Mouse (Mus musculus): ENCODE measurements around the gene Elmo1. TPM values are rescaled to one million over a fixed set of nuclear protein-coding genes. Genes with fewer than 3 reads are reported as not detected.

Elmo1 gene
- total RNA-seq, 2 experiments from 2014 or later: 27.4 to 27.9 TPM

GRCm38 (mm10) chr13:20467381-20467780, 377.0 kb downstream of the Elmo1 start:
- TF ChIP-seq CTCF (conservative IDR thresholded peaks at IDR 0.05): no peak
- Histone ChIP-seq H3K27ac (no peak overlapping the region), H3K4me3 (no peak overlapping the region)
- no peak for DNase-seq (ENCODE audit: low spot score in 2 of 2)

DNA sequence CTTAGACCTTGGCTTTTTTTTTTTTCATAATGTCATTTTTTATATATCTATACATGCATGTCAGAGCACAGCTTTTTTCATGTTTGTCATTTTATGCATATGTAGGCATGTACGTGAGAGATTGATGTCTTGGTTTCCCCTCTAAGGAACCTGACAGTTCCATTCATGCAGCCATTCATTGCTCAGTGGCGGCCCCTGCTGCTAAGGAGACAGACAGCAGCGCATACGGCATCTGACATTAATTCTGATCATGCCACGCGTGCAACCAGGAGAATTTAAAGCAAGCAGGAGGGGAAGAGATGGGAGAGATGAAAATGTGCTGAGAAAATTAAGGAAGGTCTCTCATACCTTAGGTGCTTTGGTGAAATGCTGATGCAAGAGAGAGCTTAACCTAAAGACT, 381.3 kb downstream of the Elmo1 start:
- peak; percentile 93 for TF ChIP-seq CTCF (conservative IDR thresholded peaks at IDR 0.05)
- DNase-seq (ENCODE audit: low spot score in 2 of 2): peak; percentile 74 to 84
- Histone ChIP-seq H3K27ac (peak overlapping the region; percentile 20; the same call in 1 of the 2 replicates), H3K4me3 (peak overlapping the region; percentile 63)

GRCm38 (mm10) chr13:20472301-20472831, 382.0 kb downstream of the Elmo1 start:
- DNase-seq (ENCODE audit: low spot score in 2 of 2): peak; percentile 36 to 63
- peak overlapping the region; percentile 63 for H3K4me3 ChIP-seq
- TF ChIP-seq CTCF (conservative IDR thresholded peaks at IDR 0.05): no peak
- H3K27ac ChIP-seq: peak overlapping the region; percentile 54; the same call in 1 of the 2 replicates

GRCm38 (mm10) chr13:20472891-20473539, 382.6 kb downstream of the Elmo1 start:
- peak overlapping the region; percentile 54 for H3K27ac ChIP-seq
- TF ChIP-seq CTCF (conservative IDR thresholded peaks at IDR 0.05): no peak
- DNase-seq (ENCODE audit: low spot score in 2 of 2): peak; percentile 50 to 58

DNA sequence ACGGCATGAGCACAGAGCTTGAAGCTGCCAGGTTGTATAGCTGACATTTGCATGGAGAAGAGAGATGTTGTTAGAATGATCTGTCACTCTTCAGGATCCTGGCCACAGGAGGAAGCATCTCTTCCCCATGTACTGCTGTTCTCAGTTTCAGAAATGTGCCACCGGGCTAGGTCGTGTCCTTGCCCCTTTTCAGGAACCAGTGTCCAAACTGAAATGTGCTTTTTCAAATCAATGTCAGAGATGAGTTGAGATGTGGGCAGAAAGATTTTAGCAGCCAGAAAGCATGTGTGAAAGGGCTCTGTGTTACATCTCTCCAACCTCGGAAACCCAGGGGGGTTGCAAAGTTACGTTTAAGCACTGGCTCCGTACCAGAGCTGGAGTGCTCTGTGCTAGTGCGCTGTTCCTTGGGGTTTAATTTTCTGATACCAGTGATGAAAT, 383.3 kb downstream of the Elmo1 start:
- TF ChIP-seq CTCF (conservative IDR thresholded peaks at IDR 0.05): no peak
- no peak for DNase-seq (ENCODE audit: low spot score in 2 of 2)
- Histone ChIP-seq H3K27ac (peak overlapping the region; percentile 54), H3K4me3 (peak overlapping the region; percentile 63)

More at GRCm38 (mm10) chr13:20472891-20473539, 382.6 kb downstream of the Elmo1 start:
- peak overlapping the region; percentile 63 for H3K4me3 ChIP-seq

DNA sequence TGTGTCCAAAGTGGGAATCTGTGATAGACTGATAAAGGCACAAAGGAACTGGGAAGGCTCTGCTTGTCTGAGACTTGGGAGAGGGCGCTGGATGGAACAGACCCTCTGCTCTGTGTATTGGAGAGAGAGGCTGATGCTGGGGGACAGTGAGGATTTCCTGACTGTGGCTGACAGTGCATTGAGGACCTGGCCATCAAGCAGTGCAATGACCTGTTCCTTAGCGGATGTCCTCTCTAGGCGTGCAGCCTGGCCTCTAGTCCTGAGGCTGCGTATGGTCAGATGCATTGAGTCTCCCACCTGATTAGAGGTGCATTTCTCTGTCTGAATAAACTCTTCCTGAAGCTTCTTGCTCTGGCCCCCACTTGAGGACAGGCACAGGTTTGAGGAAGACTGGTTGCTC, 384.2 kb downstream of the Elmo1 start:
- Histone ChIP-seq H3K27ac (no peak overlapping the region), H3K4me3 (peak overlapping the region; percentile 63)
- no peak for TF ChIP-seq CTCF (conservative IDR thresholded peaks at IDR 0.05)
- no peak for DNase-seq (ENCODE audit: low spot score in 2 of 2)

- DNase-seq (ENCODE audit: low spot score in 2 of 2): no peak
- Histone ChIP-seq H3K27ac (no peak overlapping the region), H3K4me3 (no peak overlapping the region)
- no peak for TF ChIP-seq CTCF (conservative IDR thresholded peaks at IDR 0.05)
Observed at GRCm38 (mm10) chr13:20481805-20482204, 391.4 kb downstream of the Elmo1 start.

- H3K4me3 ChIP-seq: no peak overlapping the region
- DNase-seq (ENCODE audit: low spot score in 2 of 2): no peak
- peak; percentile 47 for TF ChIP-seq CTCF (conservative IDR thresholded peaks at IDR 0.05)
- no peak overlapping the region for H3K27ac ChIP-seq
Observed at GRCm38 (mm10) chr13:20489110-20489509, 398.7 kb downstream of the Elmo1 start.

DNA sequence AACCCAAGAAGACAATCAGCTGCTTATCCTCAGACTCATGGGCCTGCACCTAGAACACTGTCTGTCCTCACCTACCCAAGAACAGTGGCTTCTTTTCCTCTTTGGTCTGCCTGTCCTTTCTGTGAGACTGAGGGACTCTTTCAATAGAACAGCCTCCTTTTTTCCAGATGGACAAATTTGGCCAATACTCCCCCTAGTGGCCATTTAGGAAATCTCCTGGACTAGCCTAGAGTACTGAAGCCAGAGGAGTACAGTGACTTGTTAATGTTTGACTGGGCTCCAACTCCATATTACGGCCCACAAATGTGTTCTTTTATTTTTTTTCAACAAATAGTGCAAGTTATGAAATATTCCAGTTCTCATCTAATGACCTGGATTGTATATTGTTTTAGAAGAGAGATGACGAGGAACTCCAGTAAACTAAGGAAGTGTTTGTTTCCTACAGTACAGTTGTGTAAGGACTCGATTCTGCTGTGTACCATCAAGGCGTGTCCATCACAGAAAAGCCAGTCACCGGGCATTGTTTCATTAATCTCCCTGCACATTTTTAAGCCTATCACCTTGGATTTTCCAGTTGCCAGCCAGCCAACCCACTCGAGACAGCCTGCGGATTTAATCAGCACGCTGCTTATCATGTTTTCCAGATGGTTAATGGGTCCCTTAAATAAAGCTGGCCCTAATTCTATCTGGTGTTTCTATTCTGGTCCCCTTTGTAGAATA, 399.5 kb downstream of the Elmo1 start:
- Histone ChIP-seq H3K27ac (no peak overlapping the region), H3K4me3 (no peak overlapping the region)
- peak in 1 of 2 experiments; percentile 39 for DNase-seq (ENCODE audit: low spot score in 2 of 2)
- peak; percentile 82 for TF ChIP-seq CTCF (conservative IDR thresholded peaks at IDR 0.05)

GRCm38 (mm10) chr13:20490860-20491594, 400.6 kb downstream of the Elmo1 start:
- H3K4me3 ChIP-seq: no peak overlapping the region
- no peak overlapping the region for H3K27ac ChIP-seq
- TF ChIP-seq CTCF (conservative IDR thresholded peaks at IDR 0.05): no peak
- no peak for DNase-seq (ENCODE audit: low spot score in 2 of 2)

GRCm38 (mm10) chr13:20491666-20492065, 401.3 kb downstream of the Elmo1 start:
- DNase-seq (ENCODE audit: low spot score in 2 of 2): no peak
- H3K4me3 ChIP-seq: no peak overlapping the region
- no peak for TF ChIP-seq CTCF (conservative IDR thresholded peaks at IDR 0.05)

DNA sequence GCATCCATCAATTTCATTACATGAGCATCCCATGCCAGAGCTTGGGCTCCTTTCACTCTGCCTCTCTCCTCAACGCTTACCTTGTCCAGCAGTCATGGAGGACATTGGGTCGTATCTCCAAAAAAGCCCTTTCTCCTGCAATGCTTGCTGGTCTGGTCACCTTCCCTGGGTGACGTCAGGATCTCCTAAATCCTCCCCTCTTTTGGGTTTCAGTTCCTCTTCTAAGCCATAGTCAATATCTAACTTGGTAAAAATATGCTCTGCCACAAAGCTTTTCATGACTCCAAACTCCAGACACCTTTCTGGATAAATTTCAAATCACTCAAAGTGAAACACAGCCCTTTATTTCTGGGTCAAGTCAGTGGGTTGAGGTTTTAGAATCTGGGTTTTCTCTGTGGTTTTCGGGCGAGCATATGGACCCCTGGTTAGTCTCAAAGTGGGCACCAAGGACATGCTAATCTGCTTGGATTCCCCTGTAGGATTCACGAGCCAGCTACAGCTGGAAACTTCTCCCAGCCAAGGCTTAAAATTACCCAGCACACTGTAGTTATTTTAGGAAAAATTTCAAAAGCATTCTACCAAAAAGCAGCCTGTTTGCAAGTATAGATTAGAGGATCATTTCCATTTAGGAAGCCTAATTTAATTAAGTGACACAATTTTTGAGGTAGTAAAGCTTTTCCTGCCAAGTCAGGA, 403.8 kb downstream of the Elmo1 start:
- TF ChIP-seq CTCF (conservative IDR thresholded peaks at IDR 0.05): no peak
- Histone ChIP-seq H3K27ac (peak overlapping the region; percentile 28; the same call in 1 of the 2 replicates), H3K4me3 (no peak overlapping the region)
- no peak for DNase-seq (ENCODE audit: low spot score in 2 of 2)

More at GRCm38 (mm10) chr13:20491666-20492065, 401.3 kb downstream of the Elmo1 start:
- H3K27ac ChIP-seq: no peak overlapping the region
